Mouse (Mus musculus) spleen, adult 2 months (tissue): ENCODE measurements around the gene Stox1. TPM values are rescaled to one million over a fixed set of nuclear protein-coding genes. Genes with fewer than 3 reads are reported as not detected.

Source experiments
- DNase-seq, 2 experiments: peaks; one replicate each; pipeline versions ENCODE4 v3.0.0 to v3.0.0-alpha.2; 2012 to 2021; ENCODE audit warnings: low spot score in 2 of 2, low read depth in 1 of 2
- H3K27ac ChIP-seq: fragments of 200-500 bp; 2 replicates; pipeline ENCODE4 v1.5.1; 2012; ENCODE audit warnings: low read length, inconsistent platforms; ENCODE audit not compliant: insufficient read depth
- H3K27me3 ChIP-seq: fragments of 200-500 bp; 2 replicates; pipeline ENCODE4 v1.6.1; 2012; ENCODE audit warnings: mild to moderate bottlenecking, moderate library complexity, low read length, inconsistent platforms; ENCODE audit not compliant: control insufficient read depth, insufficient read depth
- H3K36me3 ChIP-seq: fragments of 200-500 bp; 2 replicates; pipeline ENCODE4 v1.6.1; 2012; ENCODE audit warnings: mild to moderate bottlenecking, low read length, inconsistent platforms; ENCODE audit not compliant: control insufficient read depth, insufficient read depth
- H3K4me1 ChIP-seq: fragments of 200-500 bp; 2 replicates; pipeline ENCODE4 v1.6.1; 2011; ENCODE audit warnings: inconsistent platforms; ENCODE audit not compliant: control insufficient read depth, insufficient read depth, insufficient read length
- H3K4me3 ChIP-seq: fragments of 200-500 bp; 2 replicates; pipeline ENCODE4 v1.5.1; 2011; ENCODE audit warnings: mild to moderate bottlenecking, inconsistent platforms; ENCODE audit not compliant: insufficient read depth, insufficient read length; ENCODE audit errors: extremely low read depth
- CTCF ChIP-seq: fragments of 200-500 bp; IDR thresholded peaks from 2 replicates; pipeline ENCODE4 v1.5.1; 2011; ENCODE audit warnings: mild to moderate bottlenecking, inconsistent platforms; ENCODE audit not compliant: insufficient read depth, insufficient read length, insufficient replicate concordance; ENCODE audit errors: extremely low read depth
- POLR2A ChIP-seq: fragments of 200-500 bp; IDR thresholded peaks from 2 replicates; pipeline ENCODE4 v1.6.1; 2011; ENCODE audit warnings: low read depth, low read length, inconsistent platforms
- WGBS: fragments of 180-500 bp; shearing (Covaris S2); methylation state at CpG from one replicate; pipeline ENCODE4 v1.1.7; 2018; 5-methylcytosine and 5-hydroxymethylcytosine counted together
- polyA plus RNA-seq: library from polyadenylated mRNA; depleted of rRNA; stranded (reverse); fragments of >200 nt; gene quantifications from 2 replicates; pipeline ENCODE4 v1.2.3, GENCODE M21; 2012

Stox1 gene
- polyA plus RNA-seq, 1 experiment, result 0.20 TPM

DNA sequence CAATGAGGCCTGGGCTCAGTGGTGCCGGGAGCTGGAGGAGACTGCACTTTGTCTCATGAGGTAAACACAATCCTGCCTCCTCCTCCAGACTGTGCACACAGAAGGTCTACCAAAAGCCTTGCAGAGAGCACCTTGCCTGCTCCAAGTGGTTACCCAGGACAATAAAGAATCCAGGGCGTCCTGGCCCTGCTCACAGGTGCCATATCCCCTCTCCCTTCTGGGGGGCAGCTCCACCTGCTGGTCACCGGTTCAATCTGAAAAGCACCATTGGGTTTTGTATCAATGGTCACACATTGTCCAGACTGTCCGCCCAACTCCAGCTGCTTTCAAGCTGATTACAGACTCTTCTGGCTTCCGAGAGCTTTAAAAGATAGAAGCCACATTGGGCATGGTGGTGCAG is 42.9 kb downstream of the Stox1 start:
- Histone ChIP-seq H3K27me3 (no peaks in the 10 kb centered on the region), H3K4me3 (no peak overlapping the region), H3K27ac (no peak overlapping the region), H3K4me1 (no peaks in the 10 kb centered on the region), H3K36me3 (no peaks in the 10 kb centered on the region)
- peak in 1 of 2 experiments; percentile 18 for DNase-seq
- TF ChIP-seq POLR2A (no peak), CTCF (peak; percentile 9; the same call in 1 of the 2 replicates)
- WGBS, result 60% methylated on average over 5 of the region's 5 CpGs

DNA sequence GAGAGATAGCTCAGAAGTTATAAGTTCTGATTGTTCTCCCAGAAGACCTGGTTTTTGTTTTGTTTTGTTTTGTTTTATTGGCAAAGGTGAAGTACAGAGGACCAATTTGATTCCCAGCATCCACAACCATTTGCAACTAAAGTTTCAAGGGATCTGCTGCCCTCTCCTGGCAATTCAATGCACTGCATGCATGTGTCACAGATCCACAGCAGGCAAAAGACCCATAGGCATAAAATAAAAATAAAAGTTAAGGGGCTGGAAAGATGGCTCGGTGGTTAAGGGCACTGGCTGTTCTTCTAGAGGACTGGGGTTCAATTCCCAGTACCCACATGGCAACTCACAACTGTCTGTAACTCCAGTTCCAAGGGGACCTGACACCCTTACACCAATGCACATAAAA is 46.1 kb downstream of the Stox1 start:
- no peak for DNase-seq
- WGBS, result 63% methylated on average over 1 of the region's 1 CpGs
- TF ChIP-seq POLR2A, result no peak
- no peak for TF ChIP-seq CTCF
- no peaks in the 10 kb centered on the region for H3K4me1 ChIP-seq
- no peaks in the 10 kb centered on the region for H3K27me3 ChIP-seq
- no peaks in the 10 kb centered on the region for H3K36me3 ChIP-seq
- H3K27ac ChIP-seq, result no peak overlapping the region
- H3K4me3 ChIP-seq, result no peak overlapping the region

DNA sequence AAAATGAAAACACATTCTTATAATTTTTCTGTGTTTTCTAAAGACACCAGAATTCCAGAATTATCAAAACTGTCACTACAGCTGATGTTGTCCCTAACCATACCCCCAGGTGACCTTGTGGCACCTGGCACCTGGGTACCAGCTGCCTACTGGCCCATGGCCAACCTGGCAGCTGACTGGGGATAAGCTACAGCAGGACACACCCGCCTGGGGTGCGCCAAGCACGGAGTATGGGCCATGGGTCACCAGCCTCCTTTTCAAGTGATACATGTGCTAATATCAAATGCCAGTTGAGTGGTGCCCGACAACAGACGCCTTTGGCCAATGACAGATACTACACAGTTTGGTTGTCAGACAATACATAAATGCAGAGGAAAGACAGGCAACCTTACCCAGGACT is 48.6 kb downstream of the Stox1 start:
- H3K27ac ChIP-seq, result no peak overlapping the region
- TF ChIP-seq CTCF (no peak), POLR2A (no peak)
- 87% methylated on average over 5 of the region's 5 CpGs for WGBS
- no peaks in the 10 kb centered on the region for H3K4me1 ChIP-seq
- H3K36me3 ChIP-seq, result no peaks in the 10 kb centered on the region
- no peaks in the 10 kb centered on the region for H3K27me3 ChIP-seq
- no peak overlapping the region for H3K4me3 ChIP-seq
- no peak for DNase-seq

DNA sequence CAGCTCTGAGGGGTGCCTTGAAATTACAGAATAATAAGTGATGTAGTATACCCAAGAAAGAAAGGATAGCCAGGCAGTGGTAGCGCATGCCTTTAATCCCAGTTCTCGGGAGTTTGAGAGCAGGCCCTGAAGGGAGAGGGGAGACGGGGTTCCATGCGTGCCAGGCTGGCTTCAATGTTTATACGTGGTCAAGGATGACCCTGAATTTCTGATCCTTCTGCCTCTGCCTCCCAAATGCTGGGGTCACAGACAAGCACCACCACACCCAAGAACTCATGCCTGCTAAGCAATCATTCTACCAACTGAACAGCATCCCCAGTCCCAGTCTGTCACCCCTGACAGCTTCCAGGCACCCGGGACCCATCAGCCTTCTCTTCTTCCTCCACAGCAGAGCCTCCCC is 49.7 kb downstream of the Stox1 start:
- no peak for DNase-seq
- Histone ChIP-seq H3K4me3 (no peak overlapping the region), H3K36me3 (no peaks in the 10 kb centered on the region), H3K4me1 (no peaks in the 10 kb centered on the region), H3K27me3 (no peaks in the 10 kb centered on the region), H3K27ac (no peak overlapping the region)
- TF ChIP-seq POLR2A (no peak), CTCF (no peak)
- 88% methylated on average over 6 of the region's 6 CpGs for WGBS

DNA sequence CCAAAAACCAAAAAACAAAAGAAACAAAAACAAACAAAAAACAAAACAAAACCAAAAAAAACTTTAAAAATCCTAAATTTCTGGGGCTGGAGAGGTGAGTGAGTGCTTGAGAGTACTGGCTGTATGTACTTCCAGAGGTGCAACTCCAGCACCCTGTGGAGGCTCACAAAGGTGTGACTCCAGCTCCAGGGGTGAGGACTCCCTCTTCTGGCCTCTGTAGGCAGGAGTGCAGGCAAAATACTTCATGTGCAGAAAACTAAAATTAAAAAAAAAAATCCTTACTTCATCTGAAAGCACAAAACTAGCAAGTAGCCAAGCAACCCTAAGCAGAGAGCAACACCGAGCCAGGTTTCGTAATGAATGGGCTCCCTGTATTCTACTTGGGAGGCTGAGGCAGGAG is 53.6 kb downstream of the Stox1 start:
- Histone ChIP-seq H3K4me3 (no peak overlapping the region), H3K27me3 (no peaks in the 10 kb centered on the region), H3K27ac (no peak overlapping the region), H3K4me1 (no peaks in the 10 kb centered on the region), H3K36me3 (no peaks in the 10 kb centered on the region)
- no peak for DNase-seq
- 91% methylated on average over 2 of the region's 2 CpGs for WGBS
- TF ChIP-seq POLR2A, result no peak
- no peak for TF ChIP-seq CTCF

GRCm38 (mm10) chr10:62669245-62669644 is 56.7 kb downstream of the Stox1 start:
- DNase-seq, result no peak
- H3K4me1 ChIP-seq, result peaks cover 7% of the 10 kb centered on the region; the same call in 1 of the 2 replicates
- no peaks in the 10 kb centered on the region for H3K36me3 ChIP-seq
- H3K27ac ChIP-seq, result no peak overlapping the region
- TF ChIP-seq CTCF, result no peak
- no peak for TF ChIP-seq POLR2A
- H3K27me3 ChIP-seq, result no peaks in the 10 kb centered on the region
- H3K4me3 ChIP-seq, result no peak overlapping the region
- 90% methylated on average over 14 of the region's 14 CpGs for WGBS

GRCm38 (mm10) chr10:62668463-62668862 is 57.5 kb downstream of the Stox1 start:
- Histone ChIP-seq H3K27me3 (no peaks in the 10 kb centered on the region), H3K27ac (no peak overlapping the region), H3K36me3 (no peaks in the 10 kb centered on the region), H3K4me3 (no peak overlapping the region), H3K4me1 (peaks cover 7% of the 10 kb centered on the region; the same call in 1 of the 2 replicates)
- 91% methylated on average over 2 of the region's 2 CpGs for WGBS
- no peak for DNase-seq
- TF ChIP-seq CTCF, result no peak
